Mouse (Mus musculus) liver, postnatal 0 days (tissue): ENCODE results near the gene Tmem203.

Experiments used
- CTCF ChIP-seq: sonication (generic); IDR thresholded peaks from 2 replicates; pipeline ENCODE4 v1.5.1; 2016; ENCODE audit warnings: antibody characterized with exemption, low read depth
- EP300 ChIP-seq: IDR thresholded peaks from 2 replicates; pipeline ENCODE4 v1.6.1; 2016; ENCODE audit warnings: antibody characterized with exemption, low read depth, mild to moderate bottlenecking

DNA sequence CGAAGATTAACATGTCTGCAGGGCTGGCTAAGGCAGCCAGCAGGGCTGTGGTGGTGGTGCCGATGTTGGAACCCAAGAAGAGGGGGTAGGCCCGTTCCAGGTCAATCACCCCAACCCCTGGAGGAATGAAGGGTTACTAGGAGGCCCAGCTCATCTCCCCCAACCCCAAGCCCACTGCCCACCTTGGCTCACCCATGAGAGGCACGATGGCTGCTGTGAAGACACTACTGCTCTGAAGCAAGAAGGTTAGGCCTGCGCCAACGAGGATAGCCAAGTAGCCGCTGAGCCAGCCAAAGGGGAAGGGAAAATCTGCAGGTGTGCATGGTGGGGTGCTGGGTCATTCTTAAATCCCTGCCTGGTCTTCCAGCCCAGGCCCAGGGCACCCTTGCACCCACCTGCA is 24.7 kb upstream of the Tmem203 start:
- TF ChIP-seq CTCF (no peak), EP300 (no peak)
